Mouse (Mus musculus): ENCODE data around the gene Aox2.

- TF ChIP-seq CTCF (conservative IDR thresholded peaks at IDR 0.05 in 1 of 2, IDR thresholded peaks at IDR 0.05 in 1 of 2; ENCODE audit: low read depth in 2 of 2, low read length in 2 of 2) (no peak), POLR2A (IDR thresholded peaks at IDR 0.05; ENCODE audit: low read depth, low read length) (no peak), EP300 (IDR thresholded peaks at IDR 0.05; ENCODE audit: low read length) (no peak), CHD2 (IDR thresholded peaks at IDR 0.05; ENCODE audit: low read length) (no peak), KAT2A (IDR thresholded peaks at IDR 0.05; ENCODE audit: insufficient replicate concordance, low read length) (no peak), SIN3A (IDR thresholded peaks at IDR 0.05; ENCODE audit: low read length) (no peak)
Measured at GRCm38 (mm10) chr1:58301073-58301472, 22.9 kb downstream of the Aox2 start.
